Mouse (Mus musculus): Measurements from ENCODE around the gene Smg8. TPM values are rescaled to one million over a fixed set of nuclear protein-coding genes. Genes with fewer than 3 reads are reported as not detected.
"Not testable (repeated sequence)": the region's sequence is repeated elsewhere in the genome, so short reads cannot be mapped to it uniquely, and the experiment has no call there.

Gene Smg8
- total RNA-seq (2022): 10 to 100 TPM; 16.1 to 17.3 (median 16.5) TPM

DNA sequence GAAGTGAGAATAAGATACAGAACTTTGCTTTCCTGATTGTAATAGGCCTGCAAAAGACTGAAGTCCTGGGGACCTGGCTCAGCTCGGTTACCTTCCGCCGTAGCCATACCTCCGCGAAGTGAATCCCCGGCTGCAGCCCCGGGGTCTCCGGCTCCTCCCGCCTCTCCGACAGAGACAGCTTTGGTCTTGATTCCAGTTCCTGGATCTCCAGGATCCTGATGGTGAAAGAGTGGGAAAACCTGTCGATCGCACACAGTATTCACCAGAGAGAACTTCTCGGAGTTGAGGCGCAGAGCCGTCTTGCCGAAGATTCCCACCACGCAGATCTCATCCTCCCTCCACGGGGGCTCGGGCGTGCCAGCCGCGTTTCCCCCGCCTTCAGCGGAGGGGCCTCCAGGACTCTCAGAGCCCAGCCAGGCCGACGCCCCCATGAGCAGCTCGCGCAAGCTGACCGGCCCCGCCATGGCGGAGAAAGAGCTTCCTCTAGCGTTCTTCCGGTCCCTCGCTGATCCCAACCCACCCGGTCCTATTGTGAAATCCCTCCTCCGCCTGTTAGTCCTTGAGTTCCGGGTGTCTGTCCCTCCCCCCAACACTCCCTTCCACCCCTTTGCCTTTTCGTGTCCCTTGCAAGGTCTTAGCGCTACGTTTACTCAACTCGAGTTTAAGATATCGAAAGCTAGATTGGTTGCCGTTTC is at the start of gene Smg8:
Gene Smg8 (minus strand): TSS at position 485 of the 695 bp plus-strand sequence.
- DNase-seq (ENCODE audit: low spot score in 2 of 2): peak; percentile 60 to 66

DNA sequence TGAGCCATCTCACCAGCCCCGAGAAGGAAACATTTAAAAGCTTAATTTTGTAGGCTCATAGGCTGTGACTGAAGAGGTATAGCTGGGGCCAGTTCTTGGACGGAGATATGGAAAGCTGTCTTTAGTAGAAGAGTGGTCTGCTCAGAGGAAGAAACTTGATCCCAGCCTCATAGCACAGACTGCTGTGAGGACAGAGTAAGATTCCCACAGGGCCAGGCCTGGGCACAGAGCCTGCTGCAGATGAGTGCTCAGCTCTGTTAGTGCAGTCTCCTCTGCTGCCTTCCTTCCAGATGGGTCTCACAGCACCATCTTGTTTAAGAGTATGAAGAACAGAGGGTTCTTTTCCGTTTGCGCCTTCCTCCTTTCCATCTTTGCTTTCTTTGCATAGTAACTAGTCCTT is 49.7 kb upstream of the Smg8 start:
- no peak for DNase-seq (ENCODE audit: low spot score in 2 of 2)

GRCm38 (mm10) chr11:87126824-87127816 is 40.5 kb upstream of the Smg8 start, which contains the start of gene Trim37:
Gene Trim37 (plus strand): TSS chr11:87127077.
- DNase-seq (ENCODE audit: low spot score in 2 of 2): peak; percentile 69 to 93

- no peak for DNase-seq (ENCODE audit: low spot score in 2 of 2)
Observed at GRCm38 (mm10) chr11:87126281-87126823, 39.8 kb upstream of the Smg8 start.

DNA sequence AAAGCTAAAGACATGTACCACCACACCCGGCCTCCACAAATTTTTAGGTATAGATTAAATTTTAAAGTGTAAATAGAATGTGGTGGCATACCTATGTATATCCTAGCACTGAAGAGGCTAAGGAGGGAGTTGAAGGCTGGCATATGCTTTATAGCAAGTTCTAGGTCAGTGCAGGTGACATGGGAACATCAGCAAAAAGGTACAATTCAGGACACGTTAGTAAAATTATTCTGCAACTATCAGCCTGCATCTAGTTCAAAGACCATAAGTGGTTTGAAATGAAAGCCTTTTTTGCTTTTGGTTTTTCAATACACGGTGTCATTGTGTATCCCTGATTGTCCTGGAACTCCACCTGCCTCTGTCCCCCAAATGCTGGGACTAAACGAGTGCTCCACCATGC is 39.0 kb upstream of the Smg8 start:
- no peak for DNase-seq (ENCODE audit: low spot score in 2 of 2)

GRCm38 (mm10) chr11:87121864-87122263 is 35.3 kb upstream of the Smg8 start:
- DNase-seq (ENCODE audit: low spot score in 2 of 2): no peak

- no peak for DNase-seq (ENCODE audit: low spot score in 2 of 2)
Observed at GRCm38 (mm10) chr11:87110172-87110909, 23.8 kb upstream of the Smg8 start.

DNA sequence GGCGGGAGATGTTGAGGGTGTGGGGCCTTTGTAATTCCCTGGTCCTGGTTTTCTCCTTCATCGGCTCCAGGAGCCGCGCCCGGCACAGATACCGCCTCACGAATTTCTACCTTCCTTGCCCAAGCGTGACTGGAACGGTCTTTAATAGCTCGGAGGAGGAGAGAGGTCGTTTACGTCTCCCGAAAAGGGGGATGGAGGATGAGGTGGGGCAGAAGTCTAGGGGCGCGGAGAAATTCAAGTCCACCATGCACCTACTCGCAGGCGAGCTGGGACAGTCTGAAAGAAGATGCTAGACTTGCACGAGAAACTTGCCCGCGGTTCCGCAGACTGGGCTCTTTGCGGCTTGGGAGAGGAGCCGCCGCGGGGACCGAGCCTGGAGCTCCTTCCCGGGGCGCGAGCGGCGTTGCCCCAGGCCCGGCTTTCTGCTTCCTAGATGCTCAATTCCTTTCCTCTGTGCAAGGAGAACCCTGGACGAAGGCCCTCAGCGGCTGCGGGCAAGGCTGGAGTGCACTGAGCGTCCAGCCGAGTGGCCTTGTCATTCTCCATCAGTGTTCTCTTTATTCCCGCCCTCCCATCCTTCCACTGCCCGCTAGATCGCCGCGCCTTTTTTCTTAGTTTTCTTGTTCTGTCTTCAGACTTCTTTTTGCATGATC is 23.1 kb upstream of the Smg8 start:
- DNase-seq (ENCODE audit: low spot score in 2 of 2): no peak

- DNase-seq (ENCODE audit: low spot score in 2 of 2): peak; percentile 92 to 99
Observed at GRCm38 (mm10) chr11:87108755-87109518, 22.4 kb upstream of the Smg8 start, which contains the start of gene Ska2. Gene Ska2 (plus strand): TSS chr11:87109234.

- no peak for DNase-seq (ENCODE audit: low spot score in 2 of 2)
Observed at GRCm38 (mm10) chr11:87108409-87108754, 21.8 kb upstream of the Smg8 start, which contains the start of gene Prr11. Gene Prr11 (minus strand): TSS chr11:87108708.

GRCm38 (mm10) chr11:87087142-87087541 is 568 bp upstream of the Smg8 start:
- no peak for DNase-seq (ENCODE audit: low spot score in 2 of 2)

- no peak for DNase-seq (ENCODE audit: low spot score in 2 of 2)
Observed at GRCm38 (mm10) chr11:87085461-87085860, 1.1 kb downstream of the Smg8 start.

DNA sequence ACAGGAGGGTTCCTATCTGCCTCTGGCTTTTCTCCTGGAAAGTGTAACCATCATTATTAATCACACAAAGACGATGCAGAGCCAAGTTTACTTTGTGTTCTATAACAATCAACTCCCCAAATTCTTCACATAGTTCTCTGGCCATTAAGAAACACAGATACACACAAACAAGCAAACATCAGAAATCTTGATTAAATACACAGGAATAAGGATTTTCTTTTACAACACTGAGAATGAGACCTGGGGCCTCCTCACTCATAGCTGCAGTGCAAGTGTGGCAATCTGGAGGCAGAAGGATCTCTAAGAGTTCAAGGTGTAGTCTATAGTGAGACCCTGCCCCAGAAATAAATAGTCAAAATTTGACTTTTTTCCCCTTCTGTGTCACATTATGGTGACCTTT is 2.9 kb downstream of the Smg8 start:
- DNase-seq (ENCODE audit: low spot score in 2 of 2): no peak

- peak; percentile 82 to 83 for DNase-seq (ENCODE audit: low spot score in 2 of 2)
Observed at GRCm38 (mm10) chr11:87073866-87074440, 12.6 kb downstream of the Smg8 start, which contains the start of gene Gdpd1. Gene Gdpd1 (minus strand): TSS chr11:87074062.

DNA sequence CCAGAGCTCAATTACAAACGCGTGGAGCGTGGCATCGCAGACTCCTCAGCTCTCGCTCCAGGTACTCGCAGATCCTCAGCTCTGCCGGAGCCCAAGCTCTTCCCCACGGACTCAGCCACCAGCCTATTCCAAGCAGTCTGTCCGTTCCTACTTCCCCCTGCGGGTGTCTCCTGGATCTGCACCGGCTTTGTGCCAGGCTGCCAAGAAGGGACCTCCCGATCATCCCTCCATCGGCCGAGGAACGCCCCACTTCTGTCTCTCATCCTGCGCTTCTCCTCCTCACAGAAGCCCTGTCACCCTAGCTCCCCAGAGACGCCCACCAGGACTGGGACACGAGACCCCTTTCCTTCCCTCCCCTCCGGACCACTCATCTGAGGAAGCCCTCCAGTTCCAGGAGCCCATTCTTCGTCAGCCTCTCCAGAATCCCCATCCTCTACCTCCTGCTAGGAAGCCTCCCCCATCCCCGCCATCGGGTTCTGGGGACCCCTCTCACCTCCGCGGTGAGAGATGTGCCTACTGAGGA is 13.2 kb downstream of the Smg8 start:
- DNase-seq (ENCODE audit: low spot score in 2 of 2): peak; percentile 61 to 74

DNA sequence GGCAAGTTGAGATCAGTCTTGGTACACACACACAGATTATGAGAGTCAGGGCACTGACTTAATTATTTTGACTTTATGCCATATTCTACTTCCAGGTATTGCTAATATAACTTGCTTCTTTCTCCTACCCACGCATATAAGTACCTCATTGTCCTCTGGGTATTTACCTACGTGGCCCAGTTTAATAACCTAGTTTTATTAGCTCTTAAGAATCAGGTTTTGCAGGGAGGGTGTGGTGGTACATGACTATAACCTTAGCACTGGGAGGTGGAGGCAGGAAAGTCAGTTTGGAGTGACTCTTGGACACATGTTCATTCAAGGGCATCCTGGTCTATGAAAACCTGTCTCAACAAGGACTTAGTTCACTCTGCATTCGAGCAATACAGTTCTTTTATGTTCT is 24.5 kb downstream of the Smg8 start:
- no peak for DNase-seq (ENCODE audit: low spot score in 2 of 2)

GRCm38 (mm10) chr11:87060410-87060809 is 26.2 kb downstream of the Smg8 start:
- no peak for DNase-seq (ENCODE audit: low spot score in 2 of 2)

GRCm38 (mm10) chr11:87056286-87056685 is 30.3 kb downstream of the Smg8 start:
- DNase-seq (ENCODE audit: low spot score in 2 of 2): no peak

DNA sequence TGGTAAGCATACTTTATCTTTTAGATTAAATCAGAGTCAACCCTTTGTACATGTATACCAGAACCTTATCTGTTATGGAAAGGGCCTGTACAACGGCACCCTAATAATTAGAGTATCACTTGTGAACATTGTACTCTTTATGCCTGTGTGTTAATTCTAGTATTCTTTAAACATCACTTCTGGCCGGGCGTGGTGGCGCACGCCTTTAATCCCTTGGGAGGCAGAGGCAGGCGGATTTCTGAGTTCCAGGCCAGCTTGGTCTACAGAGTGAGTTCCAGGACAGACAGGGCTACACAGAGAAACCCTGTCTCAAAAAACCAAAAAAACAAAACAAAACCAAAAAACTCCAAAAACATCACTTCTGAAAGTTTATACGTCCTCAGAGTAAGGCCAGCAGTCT is 37.7 kb downstream of the Smg8 start:
- DNase-seq (ENCODE audit: low spot score in 2 of 2): not testable (repeated sequence)
